Mouse (Mus musculus): ENCODE data around the gene Mkrn2. TPM values are rescaled to one million over a fixed set of nuclear protein-coding genes. Genes with fewer than 3 reads are reported as not detected.
"Not testable (repeated sequence)": the region's sequence is repeated elsewhere in the genome, so short reads cannot be mapped to it uniquely, and the experiment has no call there.

The Mkrn2 gene
- total RNA-seq, 2 experiments from 2014 or later = 12.2 to 27.0 TPM

DNA sequence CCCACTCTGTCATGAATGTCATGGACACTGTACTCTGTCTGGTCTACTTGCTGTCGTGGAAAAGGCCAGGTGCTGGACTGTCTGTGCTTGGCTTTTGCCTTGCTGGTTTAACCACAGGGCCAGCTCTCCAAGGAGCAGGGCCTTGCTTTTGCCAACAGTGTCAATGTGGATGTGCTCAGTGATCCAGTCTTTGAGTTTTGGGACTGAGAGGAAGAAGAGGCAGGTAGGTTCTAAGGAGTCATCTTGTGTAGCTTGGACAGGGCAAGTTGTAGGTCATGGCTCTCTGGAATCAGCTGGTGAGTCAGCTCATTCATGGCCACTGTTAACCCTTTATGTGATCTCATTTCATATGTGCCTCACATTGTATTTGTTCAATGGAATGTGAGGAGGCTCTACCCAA is 4.8 kb downstream of the Mkrn2 start:
- no peak for ATAC-seq (replicated peaks; ENCODE audit: poor library complexity)

DNA sequence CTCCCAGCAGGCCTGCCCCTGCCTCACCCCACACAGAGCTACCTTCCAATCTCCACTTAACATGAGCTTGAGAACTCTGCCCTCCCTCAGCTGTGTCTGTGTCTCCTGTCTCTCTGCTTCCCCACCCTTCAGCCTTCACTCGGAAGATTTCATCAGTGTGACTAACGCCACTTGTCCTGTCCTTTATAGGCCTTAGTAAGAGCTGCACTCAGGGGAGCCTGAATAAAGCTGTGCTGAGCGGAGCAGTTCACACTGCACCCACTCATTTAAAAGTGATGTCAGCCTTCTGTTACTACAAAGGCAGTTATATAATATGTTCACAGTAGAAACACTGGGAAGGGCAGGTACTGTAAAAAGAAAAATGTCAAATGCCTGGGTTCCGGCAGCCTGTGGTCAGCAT is 5.7 kb downstream of the Mkrn2 start:
- ATAC-seq (replicated peaks; ENCODE audit: poor library complexity) = no peak

DNA sequence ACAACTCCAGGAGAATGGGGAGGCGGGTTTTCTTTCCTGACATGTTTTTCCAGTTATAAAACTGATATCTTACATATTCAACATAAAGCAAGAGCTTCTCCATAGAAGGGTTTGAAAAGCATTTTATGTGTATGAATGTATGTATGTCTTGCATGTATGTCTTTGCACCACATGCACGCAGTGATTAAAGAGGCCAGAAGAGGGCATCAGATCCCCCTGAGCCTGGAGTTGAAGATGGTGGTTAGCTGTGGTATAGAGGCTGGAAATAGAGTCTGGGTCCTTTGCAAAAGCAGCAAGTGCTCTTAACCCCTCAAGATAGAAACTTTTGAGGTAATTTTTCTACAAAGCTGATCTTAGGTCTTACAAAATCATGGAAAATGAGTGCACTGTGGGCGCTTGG is 7.4 kb downstream of the Mkrn2 start:
- ATAC-seq (replicated peaks; ENCODE audit: poor library complexity) = peak; percentile 91

DNA sequence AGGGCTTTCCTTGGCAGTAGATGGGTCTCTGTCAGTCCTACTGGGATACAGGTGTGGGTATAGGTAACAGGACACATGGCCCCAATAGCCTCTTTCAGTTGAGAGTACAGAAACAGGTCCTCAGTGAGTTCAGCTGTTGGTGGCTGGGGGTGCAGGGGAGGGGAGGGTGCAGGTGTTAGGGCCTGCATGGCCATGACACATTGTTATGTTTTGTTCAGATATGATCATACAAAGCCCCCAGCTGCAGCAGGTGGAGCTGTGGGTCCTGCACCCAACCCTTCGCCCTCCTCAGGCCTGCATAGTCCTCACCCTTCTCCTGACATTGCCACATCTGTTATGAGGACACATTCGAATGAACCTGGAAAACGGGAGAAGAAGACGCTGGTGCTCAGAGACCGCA is 8.6 kb downstream of the Mkrn2 start:
- ATAC-seq (replicated peaks; ENCODE audit: poor library complexity) = no peak

DNA sequence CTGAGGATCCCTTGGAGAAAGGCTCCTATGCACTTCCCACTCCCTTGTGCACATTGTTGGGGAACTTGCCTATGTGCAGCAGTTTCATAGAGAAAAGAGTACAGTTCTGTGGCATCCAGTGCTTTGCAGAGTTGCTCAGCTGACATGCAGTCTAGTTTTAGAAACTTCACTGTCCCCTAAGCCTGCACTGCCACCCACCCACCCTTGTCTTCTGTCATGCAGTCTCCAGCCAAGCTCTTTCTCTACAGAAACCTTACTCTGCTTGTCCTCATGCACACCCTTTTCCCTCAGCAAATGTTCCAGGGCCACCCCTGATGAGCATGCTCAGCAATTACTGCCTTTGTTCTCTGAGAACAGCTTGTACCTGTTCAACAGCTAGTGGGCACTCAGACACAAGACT is 12.1 kb downstream of the Mkrn2 start:
- no peak for ATAC-seq (replicated peaks; ENCODE audit: poor library complexity)

DNA sequence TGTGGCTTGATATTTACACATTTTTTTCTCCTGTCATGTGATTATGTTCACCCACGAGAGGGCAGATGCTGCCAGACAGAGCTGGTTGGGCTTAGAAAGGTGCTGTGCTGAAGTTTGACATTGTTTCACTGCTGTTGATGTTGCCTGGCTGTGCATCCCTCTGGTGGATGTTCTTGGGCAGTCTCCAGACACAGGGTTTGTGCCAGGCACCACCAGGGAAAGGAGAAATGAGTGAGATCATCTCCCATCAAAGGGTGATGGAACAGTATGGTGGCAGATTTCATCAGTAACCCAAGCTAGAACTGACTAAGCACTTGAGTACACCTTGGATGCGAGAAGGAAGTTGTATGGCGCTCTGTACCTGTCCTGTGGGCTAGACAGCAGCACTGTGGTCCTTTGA is 14.3 kb downstream of the Mkrn2 start:
- ATAC-seq (replicated peaks; ENCODE audit: poor library complexity) = no peak

DNA sequence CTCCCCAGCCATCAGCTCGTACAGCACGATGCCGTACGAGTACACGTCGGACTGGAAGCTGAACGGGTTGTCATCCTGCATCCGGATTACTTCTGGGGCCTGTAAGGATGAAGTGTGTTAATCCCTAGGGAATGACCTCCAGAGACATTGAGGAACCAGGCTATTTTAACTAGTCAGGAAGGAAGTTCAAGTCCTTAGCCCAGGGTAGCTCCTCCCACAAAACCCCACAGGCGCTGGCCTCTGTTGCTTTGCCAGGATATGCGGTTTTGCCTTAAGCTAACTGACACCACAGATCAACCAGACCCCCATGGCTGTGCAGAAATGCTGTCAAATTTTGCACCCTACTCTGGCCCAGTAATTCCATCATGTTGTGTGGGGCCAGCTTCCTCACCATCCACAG is 18.1 kb downstream of the Mkrn2 start:
- peak; percentile 80 for ATAC-seq (replicated peaks; ENCODE audit: poor library complexity)

DNA sequence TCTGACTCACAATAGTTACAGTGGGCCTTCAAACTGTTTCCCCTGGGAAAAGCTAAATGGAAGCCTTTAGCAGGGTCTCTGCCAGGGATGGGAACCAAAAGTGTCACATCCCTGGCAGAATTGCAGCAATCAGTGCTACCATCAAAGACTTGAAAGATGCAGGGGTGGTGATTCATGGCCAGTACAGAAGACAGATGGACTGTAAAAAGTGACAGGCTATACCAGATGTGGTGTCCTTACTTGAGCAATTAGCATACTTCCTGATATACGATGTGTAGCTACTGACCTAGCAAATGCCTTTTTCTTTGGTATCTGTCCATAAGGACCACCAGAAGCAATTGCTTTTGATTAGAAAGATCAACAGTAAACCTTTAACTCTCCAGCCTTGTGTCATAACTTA is 19.2 kb downstream of the Mkrn2 start:
- ATAC-seq (replicated peaks; ENCODE audit: poor library complexity) = no peak

DNA sequence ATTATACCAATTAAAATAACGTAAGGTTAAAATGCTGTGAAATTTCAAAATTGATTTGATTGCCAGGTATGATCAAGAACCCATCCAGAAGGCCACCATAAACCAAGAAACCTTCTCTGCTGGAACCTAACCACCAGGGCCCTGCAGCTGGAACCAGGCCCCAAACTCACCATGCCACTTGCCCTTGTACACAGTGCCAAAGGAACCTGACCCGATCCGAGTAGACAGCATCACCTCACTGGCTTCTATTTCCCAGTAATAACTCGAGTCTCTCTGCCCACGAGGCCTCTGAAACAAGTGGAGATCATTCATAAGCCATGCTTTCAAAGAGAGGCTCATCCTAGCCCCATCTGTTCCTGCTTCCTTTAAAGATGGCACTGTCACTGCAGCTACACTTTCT is 24.4 kb downstream of the Mkrn2 start:
- no peak for ATAC-seq (replicated peaks; ENCODE audit: poor library complexity)

DNA sequence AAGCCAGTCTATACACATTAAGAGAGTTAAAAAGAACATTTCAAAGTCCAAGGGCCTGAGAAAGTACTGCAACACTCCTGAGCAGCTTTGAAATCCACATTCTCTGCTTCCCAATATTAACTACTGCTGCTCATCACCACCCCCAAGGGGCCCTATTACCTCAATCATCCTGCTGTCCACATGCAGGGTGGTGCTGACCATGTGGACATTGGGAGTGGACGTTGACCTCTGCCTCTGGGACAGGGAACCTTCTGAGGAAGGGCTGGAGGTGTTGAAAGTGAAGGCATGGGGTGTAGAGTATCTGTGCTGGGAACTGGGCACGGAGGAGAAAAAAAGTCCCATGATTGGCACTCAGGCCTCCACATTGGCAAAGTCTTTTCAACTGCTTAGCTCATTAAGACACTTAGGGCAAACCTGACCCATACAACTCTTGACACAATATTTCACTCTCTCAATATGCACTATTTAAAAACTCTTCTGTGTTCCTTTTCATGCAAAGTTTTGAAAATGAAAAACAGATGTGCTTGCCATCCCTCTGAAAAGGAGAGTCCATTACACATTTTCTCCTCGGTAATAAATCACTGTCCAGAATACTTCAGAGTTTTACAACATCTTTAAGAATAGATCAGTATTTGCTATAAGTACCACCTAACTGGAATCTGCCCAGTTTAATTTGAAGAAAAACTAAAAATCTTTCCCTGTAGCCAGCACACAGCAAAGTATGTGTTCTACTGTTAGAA is 29.5 kb downstream of the Mkrn2 start:
- ATAC-seq (replicated peaks; ENCODE audit: poor library complexity) = no peak

DNA sequence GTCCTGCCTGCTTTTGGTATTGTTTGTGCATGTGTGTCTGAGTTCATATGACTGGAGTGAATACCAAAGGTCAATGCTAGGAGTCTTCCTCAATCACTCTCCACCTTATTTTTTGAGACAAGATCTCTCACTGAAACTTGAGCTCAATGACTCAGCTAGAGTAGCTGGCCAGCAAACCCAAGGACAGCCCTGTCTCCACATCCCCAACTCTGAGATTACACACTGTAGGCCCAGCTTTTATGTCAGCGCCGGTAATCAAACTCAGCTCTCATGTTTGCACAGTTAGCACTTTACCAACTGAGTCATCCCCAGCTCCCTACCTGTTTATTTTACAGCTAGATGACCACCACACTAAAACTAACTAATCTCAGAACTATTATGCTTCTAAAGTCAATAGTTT is 32.3 kb downstream of the Mkrn2 start:
- no peak for ATAC-seq (replicated peaks; ENCODE audit: poor library complexity)

DNA sequence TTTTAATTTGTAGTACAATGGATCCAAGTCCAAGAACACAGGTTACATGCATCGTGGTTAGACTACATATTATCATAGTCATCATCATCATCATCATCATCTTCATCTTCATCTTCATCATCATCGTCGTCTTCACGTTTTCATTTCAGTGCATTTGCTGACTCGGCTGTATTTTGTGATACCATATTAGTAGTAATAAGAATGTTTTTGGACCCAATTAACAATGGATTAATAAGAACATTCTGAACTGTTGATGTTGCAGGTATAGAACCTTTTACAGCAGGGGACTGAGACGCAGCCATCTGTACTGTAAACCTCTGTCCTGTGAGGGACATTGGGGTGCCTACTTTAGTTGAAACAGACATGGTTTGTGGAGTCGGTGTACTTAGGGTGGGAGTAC is 36.5 kb downstream of the Mkrn2 start:
- not testable (repeated sequence) for ATAC-seq (replicated peaks; ENCODE audit: poor library complexity)

DNA sequence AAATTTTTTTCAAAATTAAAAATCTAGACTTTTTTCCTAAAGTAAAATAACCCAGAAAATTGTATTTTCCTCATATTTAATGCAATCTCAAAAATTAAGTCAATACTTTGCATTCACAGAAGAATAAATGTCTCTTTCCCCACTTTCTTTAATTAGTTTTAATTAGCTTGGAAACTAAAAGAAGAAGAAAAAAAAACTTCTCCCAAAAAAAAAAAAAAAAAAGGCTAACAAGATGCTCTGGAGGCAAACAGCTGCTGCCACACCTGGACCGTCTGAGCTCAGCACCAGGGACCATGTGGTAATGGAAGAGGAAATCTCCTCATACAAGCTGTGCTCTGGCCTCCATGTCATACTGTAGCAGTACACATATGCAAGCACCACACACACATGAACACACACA is 41.6 kb downstream of the Mkrn2 start:
- ATAC-seq (replicated peaks; ENCODE audit: poor library complexity) = no peak

DNA sequence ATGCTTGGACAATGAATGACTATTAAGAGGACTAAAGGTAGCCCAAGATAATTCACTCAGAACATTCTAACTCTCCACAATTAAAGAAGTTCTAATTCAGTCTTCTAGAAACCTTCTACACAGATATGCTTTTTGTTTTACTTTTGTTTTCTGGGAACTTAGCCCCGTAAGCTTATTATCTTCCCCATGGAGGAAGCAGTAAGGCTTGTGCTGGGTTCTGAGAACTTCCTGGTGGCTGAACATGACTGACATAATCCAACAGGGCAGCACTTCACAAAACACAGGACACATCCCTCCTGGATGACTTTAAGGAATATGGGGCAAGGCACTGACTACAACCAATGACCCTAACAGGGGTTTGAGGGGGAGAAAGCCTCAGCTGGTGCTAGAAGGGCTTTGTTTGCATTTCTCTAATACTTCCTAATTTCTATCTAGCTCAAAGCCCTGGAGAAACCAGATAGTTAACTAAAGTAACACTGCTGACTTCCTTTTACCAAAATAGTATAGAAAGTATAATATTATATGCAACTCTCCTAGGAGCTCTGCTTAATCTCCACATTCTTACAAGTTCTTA is 48.2 kb downstream of the Mkrn2 start:
- 0 out of 2 replicates have a peak, but pooled peaks have one; percentile 12 for ATAC-seq (replicated peaks; ENCODE audit: poor library complexity)

DNA sequence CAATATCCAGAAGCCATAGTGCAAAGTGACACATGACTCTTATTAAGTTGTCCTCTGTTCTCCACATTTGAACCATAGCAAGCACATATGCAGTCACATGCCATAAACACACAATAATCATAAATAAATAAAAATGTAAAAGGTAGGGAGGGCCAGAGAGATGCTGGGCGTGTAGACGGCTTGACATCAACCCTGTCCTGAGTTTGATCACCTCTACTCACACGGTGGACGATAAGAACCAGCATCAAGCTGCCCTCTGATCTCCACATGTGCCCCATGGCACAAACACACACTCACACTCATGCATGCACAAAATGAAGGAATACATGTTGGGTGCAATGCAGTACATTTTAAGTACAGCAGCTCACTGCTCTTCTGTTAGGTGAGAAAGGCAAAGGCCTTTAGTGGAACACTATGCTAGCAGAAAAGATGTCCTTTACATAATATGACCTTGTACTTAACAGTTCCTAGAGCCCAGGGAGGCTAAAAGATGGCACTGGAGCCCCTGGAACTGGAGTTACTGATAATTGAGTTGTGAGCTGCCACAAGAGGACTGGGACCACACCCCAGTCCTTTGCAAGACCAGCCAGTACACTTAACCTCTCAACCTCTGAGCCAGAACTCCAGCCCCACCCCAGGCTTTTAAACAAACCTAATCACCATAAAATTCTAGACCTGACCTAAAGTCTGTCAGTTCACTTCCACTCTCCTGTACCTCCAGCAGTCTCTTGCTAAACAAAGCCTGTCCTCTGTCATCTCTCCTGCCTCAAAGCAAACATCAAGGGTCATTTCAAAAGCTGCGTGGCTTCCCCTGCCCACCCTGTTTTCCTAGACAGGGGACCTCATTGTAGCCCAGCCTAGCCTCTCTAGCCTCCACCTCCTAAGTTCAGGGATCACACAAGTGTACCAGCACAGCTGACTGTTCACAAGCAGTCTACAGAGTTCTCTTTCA is 49.0 kb downstream of the Mkrn2 start:
- ATAC-seq (replicated peaks; ENCODE audit: poor library complexity) = peak; percentile 93

DNA sequence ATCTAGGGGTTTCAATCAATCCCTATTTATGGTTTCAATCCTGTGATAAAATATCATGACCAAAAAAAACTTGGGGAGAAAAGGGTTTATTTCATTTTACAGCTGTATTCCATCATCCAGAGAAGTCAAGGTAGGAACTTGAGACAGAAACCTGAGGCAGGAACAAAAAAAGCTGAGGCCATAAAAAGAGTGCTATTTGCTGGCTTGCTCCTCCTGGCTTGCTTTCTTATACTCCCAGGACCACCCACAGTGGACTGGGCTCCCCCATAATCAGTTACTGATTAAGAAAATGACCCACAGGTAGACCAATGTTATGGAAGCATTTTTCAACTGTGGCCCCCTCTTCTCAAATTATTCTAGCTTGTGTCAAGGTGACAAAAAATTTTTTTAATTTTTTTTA is 50.0 kb downstream of the Mkrn2 start:
- ATAC-seq (replicated peaks; ENCODE audit: poor library complexity) = no peak

DNA sequence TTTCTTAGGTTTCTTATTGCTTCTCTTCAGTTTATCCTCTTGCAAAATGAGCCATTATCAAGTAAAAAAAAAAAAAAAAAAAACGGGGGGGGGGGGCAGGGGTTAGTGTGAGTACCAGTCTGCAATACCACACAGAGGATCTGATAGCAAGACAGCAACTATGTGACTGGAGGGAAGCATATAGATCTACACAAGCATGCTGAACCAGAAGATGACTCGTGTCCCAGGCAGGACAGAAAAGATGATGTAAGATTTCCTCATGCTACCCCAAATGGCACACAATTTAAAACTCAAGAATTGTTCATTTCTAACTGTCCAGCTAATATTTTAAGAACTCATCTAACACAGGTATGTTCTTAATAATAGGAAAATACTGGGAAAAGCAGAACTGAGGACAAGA is 52.2 kb downstream of the Mkrn2 start:
- ATAC-seq (replicated peaks; ENCODE audit: poor library complexity) = 0 out of 2 replicates have a peak, but pooled peaks have one; percentile 16

DNA sequence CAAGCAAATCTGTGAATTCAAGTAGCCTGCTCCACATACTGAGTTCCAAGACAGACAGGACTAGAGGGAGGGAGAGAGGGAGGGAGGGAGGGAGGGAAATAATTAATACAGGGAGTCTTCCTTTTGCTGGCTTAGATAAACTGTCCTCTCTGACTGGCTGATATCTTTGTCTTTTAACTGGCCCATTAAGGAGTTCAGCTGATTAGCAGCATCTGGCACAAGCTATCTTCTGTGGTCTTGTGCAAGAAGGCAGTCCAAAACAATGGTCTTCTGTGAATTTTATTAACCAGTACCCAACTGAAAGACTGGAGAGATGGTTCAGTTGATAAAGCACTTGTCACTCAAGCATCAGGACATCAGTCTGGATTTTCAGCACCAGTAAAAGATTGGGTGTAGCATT is 57.1 kb downstream of the Mkrn2 start:
- ATAC-seq (replicated peaks; ENCODE audit: poor library complexity) = peak; percentile 76

DNA sequence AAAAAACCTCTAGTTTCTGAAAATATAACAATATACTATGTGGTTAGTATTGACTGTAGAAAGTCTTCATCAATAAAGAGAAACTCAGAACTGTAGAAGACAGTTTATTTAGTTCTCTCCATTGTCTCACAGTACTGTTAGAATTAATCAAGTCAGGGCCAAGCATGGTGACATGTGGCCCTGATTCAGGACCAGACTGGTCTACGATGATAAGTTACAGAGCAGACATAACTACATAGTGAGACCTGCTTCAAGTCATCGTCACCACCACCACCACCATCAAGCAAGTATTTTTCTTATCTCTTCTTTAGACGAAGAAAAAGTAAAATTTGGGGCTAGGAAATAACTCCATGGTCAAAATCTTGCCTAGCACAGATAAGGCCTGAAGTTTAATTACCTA is 62.6 kb downstream of the Mkrn2 start:
- ATAC-seq (replicated peaks; ENCODE audit: poor library complexity) = peak; percentile 68

DNA sequence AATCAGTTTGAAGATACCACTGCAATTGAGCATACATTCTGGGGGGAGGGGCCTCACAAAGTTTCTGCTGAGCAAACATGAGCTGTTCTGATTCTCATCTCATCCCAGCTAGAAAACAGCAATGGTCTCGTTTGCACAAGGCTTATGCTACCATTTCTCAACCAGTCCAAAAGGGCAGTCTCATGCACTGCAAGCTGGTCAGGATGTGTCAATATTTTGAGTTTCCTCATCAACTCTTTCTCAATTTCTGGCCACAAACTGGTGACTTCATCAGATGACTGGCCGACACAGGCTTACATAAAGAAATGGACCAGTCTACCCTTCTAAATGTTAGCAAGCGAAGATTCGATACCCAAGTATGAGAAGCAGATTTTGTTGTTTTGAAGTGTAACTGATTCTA is 64.9 kb downstream of the Mkrn2 start:
- ATAC-seq (replicated peaks; ENCODE audit: poor library complexity) = peak; percentile 84

Data from megakaryocyte progenitor cell, adult 5-6 weeks (primary cell).